Mouse (Mus musculus) G1E-ER4 (cell line): ENCODE data around the gene Tcp10a. TPM values are rescaled to one million over a fixed set of nuclear protein-coding genes. Genes with fewer than 3 reads are reported as not detected.
"Not testable (repeated sequence)": the region's sequence is repeated elsewhere in the genome, so short reads cannot be mapped to it uniquely, and the experiment has no call there.

Experiments
- GATA1 ChIP-seq: IDR thresholded peaks from one replicate; pipeline ENCODE4 v1.8.0; 2012; ENCODE audit warnings: low read length, inconsistent platforms
- polyA plus RNA-seq: library from polyadenylated mRNA; stranded (reverse); fragments of >175 nt; gene quantifications from 2 replicates; pipeline ENCODE4 v1.2.3, GENCODE M21; 2012

Gene Tcp10a
- polyA plus RNA-seq, result not detected in 2 replicates

DNA sequence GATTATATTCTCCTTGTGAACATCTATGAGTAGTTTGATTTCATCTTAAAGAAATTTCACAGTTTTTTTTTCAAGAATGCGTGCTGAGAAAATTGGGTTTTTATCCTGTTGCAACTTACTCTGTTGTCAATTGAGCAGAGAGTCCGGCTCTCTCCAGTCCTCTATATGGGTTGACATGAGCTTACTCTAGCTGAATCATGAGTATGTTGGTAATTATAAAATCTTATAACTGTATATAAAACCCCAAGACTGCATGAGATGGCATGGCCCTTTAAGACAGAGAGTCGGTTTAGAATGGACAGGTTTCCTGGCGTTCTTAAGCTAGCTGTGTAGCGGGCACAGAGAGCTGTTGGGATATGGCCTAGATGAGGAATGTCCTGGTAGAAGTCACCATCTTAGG, at the start of gene Tcp10a:
Gene Tcp10a, plus strand, starts transcription at position 301 of the 400 bp plus-strand sequence.
- TF ChIP-seq GATA1, result not testable (repeated sequence)

DNA sequence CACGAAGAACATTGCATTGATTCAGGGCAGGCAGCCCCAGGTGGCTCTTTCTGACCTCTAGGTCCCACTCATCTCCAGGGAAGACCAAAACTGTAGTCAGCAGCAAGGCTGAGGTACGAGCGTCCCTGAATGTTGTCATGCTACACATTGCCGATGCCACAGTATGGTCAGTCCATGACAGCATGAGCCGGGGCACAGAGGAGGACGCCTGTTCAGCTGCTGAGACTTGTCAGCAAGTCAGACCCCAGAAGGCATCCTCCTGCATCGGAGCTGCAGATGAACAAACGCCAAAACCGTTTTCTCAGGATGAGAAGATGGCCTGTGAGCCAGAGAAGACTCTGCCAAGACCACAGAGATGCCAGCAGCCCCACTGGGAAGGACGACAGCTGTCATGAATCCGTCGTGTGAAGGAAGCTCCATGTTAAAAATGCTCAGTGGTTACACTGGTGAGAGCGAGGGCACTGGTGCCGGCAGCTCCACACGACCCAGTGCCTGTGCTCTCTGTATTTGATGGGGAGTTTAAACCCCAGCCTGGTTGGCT, 45.7 kb upstream of the Tcp10a start:
- no peak for TF ChIP-seq GATA1

DNA sequence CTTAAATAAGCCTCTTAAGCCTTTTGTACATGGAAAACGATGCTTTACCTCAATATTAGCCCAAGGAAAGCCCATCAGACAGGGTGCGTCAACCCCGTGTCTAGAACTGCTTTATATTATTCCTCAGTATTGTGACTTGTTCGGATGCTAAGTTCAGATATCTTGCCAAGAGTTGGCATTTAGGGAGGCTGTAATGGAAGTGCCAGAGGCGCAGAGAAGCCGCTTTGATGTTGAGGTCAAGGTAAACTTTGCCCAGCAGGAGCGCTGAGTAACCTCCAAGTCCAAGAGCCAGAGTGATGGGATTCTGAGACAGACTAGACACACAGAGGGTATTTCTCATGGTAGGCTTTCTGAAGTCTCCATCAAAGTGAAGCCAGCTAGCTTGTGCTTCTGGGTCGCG, 45.2 kb upstream of the Tcp10a start:
- no peak for TF ChIP-seq GATA1

GRCm38 (mm10) chr17:7284297-7284910, 40.0 kb upstream of the Tcp10a start:
- TF ChIP-seq GATA1, result no peak

GRCm38 (mm10) chr17:7285292-7285691, 39.2 kb upstream of the Tcp10a start:
- no peak for TF ChIP-seq GATA1

DNA sequence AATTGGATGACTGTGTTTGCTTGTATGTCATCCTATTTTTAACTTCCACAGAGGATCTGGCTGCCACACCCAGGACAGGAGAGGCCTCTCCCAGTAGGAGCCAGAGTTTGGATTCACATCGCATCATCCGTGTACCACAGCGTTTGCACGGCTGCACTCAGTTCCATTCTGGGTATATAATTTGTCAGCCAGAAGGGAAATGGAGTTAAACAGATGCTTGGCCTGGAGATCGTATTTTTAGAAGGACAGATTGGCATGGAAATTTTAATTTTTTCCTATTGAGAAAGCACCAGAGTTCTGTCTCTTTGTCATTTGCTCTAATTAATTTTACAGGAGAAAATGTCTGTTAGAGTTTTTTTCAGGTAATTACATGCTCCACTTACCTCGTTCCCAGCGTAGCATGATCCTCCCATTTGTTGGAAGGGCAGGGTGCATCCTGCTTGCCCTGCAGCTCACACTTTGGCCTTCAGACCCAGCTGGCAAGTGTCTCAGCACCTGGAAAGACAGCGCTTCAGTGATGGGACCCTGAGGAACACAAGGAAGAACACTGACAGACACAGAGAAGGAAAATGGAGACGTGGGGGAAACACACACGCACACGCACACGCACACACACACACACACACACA, 37.9 kb upstream of the Tcp10a start:
- TF ChIP-seq GATA1, result no peak

DNA sequence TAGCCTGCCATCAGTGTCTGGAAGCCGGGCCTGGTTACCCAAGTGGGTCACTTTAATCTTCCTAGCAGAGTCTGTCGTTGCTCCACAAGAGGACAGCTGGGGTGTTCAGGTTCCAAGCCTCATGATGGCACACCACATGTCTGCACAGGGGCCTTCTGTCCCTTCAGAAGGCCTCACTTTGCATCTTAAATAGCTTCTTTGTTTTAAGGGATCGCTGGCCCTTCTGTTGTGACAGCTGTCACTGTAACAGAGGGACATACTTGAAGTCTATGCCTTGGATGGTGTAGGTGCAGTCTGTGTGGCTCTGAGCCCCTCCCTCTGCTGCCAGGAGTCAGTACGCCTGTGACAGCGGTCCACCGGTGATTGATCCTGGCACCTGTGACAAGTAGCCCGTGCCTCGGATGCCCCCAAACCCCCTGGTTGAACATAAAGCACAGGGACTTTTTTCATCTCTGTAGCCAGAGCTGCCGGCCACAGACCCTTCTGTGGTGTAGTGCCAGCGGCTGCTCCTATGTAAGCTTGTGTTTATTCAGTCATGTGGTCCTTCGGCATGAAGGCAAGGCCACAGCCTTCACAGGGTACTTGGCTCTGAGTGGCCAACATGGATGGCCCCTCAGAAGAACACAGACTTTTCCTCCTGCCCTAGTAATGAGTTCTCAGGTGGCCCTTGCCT, 32.3 kb upstream of the Tcp10a start:
- no peak for TF ChIP-seq GATA1

DNA sequence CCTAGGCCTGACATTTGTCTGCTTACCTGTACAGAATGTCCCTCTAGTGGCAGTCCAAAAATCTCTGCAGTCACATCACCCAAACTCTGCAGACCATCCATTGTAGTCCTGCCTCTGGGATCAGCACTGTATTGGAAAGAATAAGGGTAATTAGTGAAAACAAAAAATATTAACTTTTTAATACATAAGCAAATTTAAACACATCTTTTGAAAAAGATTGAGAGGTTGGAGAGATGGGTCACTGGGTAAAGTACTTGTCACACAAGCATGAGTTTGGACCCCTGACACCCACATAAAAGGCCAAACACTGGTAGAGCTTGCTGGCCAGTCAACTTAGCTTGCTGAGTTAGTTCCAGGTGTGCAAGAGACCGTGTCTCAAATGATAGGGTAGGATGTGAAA, 28.1 kb downstream of the Tcp10a start, which contains the start of gene Ttll2:
Gene Ttll2, minus strand, starts transcription at position 101 of the 400 bp plus-strand sequence.
- not testable (repeated sequence) for TF ChIP-seq GATA1

DNA sequence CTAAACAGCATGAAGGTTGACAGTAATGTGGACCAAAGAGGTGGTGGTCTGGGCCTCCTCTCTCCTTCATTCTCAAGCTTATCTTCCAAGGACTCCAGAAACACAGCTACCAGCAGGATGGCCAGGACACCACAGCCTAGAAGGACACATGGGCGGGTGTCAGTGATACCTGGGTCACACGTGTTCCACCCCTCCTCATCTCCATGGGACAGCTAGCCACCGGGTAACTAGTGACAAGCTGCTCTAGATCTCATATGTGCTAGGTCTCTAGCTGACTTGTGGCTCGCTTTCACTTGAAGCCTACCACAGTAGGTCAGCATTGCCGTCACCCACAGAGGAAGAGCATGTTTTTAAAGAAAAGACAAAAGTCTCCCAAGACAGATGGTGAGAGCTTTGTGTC, 47.4 kb downstream of the Tcp10a start, which contains the start of gene Gm49630:
Gene Gm49630, minus strand, starts transcription at position 101 of the 400 bp plus-strand sequence.
- TF ChIP-seq GATA1, result not testable (repeated sequence)

GRCm38 (mm10) chr17:7385364-7385763, 60.9 kb downstream of the Tcp10a start, which contains the start of gene Unc93a2:
TSS of gene Unc93a2 (minus strand) at chr17:7385464.
- TF ChIP-seq GATA1, result not testable (repeated sequence)

Other genes starting within 250 kb of the Tcp10a start
- gene Rps6ka2, start 154.5 kb upstream of the Tcp10a start, polyA plus RNA-seq, result 0.02 TPM in 1 of 2 replicates, not detected in the other
- gene Ttll2, start 28.1 kb downstream of the Tcp10a start, polyA plus RNA-seq, result not detected in 2 replicates
- gene Gm49630, start 47.3 kb downstream of the Tcp10a start, polyA plus RNA-seq, result not detected in 2 replicates
- gene Unc93a2, start 60.8 kb downstream of the Tcp10a start, polyA plus RNA-seq, result not detected in 2 replicates